Mouse (Mus musculus) C2C12 (cell line): ENCODE measurements around the gene Apex1. TPM values are rescaled to one million over a fixed set of nuclear protein-coding genes. Genes with fewer than 3 reads are reported as not detected.
A peak's percentile ranks its signal among the peaks of the same experiment; 100 is the strongest.
"Not testable (repeated sequence)": the region's sequence is repeated elsewhere in the genome, so short reads cannot be mapped to it uniquely, and the experiment has no call there.

Source experiments
- H3K27me3 ChIP-seq: one replicate; pipeline ENCODE4 v1.6.1; 2011; ENCODE audit not compliant: control insufficient read depth, insufficient read depth, insufficient read length
- H3K36me3 ChIP-seq: one replicate; pipeline ENCODE4 v1.6.1; 2011; ENCODE audit not compliant: control insufficient read depth, insufficient read depth
- H3K4me3 ChIP-seq: one replicate; pipeline ENCODE4 v1.5.1; 2011; ENCODE audit warnings: mild to moderate bottlenecking, control low read depth; ENCODE audit not compliant: poor library complexity, insufficient read depth, severe bottlenecking
- H3K79me2 ChIP-seq: one replicate; pipeline ENCODE4 v1.6.1; 2011; ENCODE audit not compliant: control insufficient read depth, insufficient read depth
- H3K79me3 ChIP-seq: one replicate; pipeline ENCODE4 v1.6.1; 2011; ENCODE audit warnings: low read depth, control low read depth
- H3ac ChIP-seq: one replicate; pipeline ENCODE3; 2011; ENCODE audit warnings: low read depth; ENCODE audit not compliant: control insufficient read depth, insufficient read length
- CEBPB ChIP-seq: IDR thresholded peaks from one replicate; pipeline ENCODE4 v1.6.1; 2011; ENCODE audit warnings: low read depth, mild to moderate bottlenecking, control low read depth, moderate library complexity
- CTCF ChIP-seq: IDR thresholded peaks from one replicate; pipeline ENCODE4 v1.5.1; 2011; ENCODE audit not compliant: control insufficient read depth, insufficient read depth, insufficient read length
- FOSL1 ChIP-seq: IDR thresholded peaks from one replicate; pipeline ENCODE4 v1.8.0; 2011; ENCODE audit warnings: mild to moderate bottlenecking, low read length; ENCODE audit not compliant: poor library complexity, insufficient read depth, severe bottlenecking
- MAX ChIP-seq: IDR thresholded peaks from one replicate; pipeline ENCODE4 v1.6.1; 2011; ENCODE audit warnings: mild to moderate bottlenecking, control low read depth
- MYOD1 ChIP-seq: IDR thresholded peaks from one replicate; pipeline ENCODE4 v1.6.1; 2011; ENCODE audit warnings: low read depth; ENCODE audit not compliant: control insufficient read depth, insufficient read length
- MYOG ChIP-seq: IDR thresholded peaks from one replicate; pipeline ENCODE4 v1.6.1; 2011; ENCODE audit not compliant: control insufficient read depth, insufficient read length; ENCODE audit errors: extremely low read depth
- USF1 ChIP-seq: IDR thresholded peaks from one replicate; pipeline ENCODE4 v1.6.1; 2011; ENCODE audit warnings: low read depth, mild to moderate bottlenecking, control low read depth, moderate library complexity
- polyA plus RNA-seq: library from polyadenylated mRNA; unstranded; fragments of >200 nt; fragmentation: generic; extraction: Trizol; gene quantifications from one replicate; pipeline ENCODE4 v1.2.1, GENCODE M21; 2012; ENCODE audit warnings: missing spikeins

Gene Apex1
- polyA plus RNA-seq, 1 experiment, result 289 TPM

GRCm38 (mm10) chr14:50955487-50955886 lies 30.7 kb downstream of the Apex1 start:
- Histone ChIP-seq H3K79me2 (no peaks in the 10 kb centered on the region), H3K4me3 (no peak overlapping the region), H3ac (no peak overlapping the region), H3K36me3 (no peaks in the 10 kb centered on the region), H3K79me3 (peaks cover 1% of the 10 kb centered on the region), H3K27me3 (no peaks in the 10 kb centered on the region)
- TF ChIP-seq MYOD1 (no peak), MYOG (no peak), FOSL1 (no peak), CEBPB (no peak), CTCF (no peak), USF1 (no peak), MAX (no peak)

GRCm38 (mm10) chr14:50955942-50956508 lies 31.3 kb downstream of the Apex1 start, which contains the start of gene Pnp2:
Pnp2 (plus strand) TSS chr14:50955992.
- H3K36me3 ChIP-seq, H3ac ChIP-seq, H3K79me2 ChIP-seq, H3K27me3 ChIP-seq, H3K79me3 ChIP-seq: not testable (repeated sequence)
- peak within 1 kb of the TSS; percentile 18 for H3K4me3 ChIP-seq

- H3K27me3 ChIP-seq, H3K79me3 ChIP-seq, H3K79me2 ChIP-seq, H3ac ChIP-seq, H3K36me3 ChIP-seq: not testable (repeated sequence)
- peak overlapping the region; percentile 18 for H3K4me3 ChIP-seq
Measured at GRCm38 (mm10) chr14:50956724-50957123, 32.0 kb downstream of the Apex1 start.

- not testable (repeated sequence) for H3K4me3 ChIP-seq, H3ac ChIP-seq, H3K79me2 ChIP-seq, H3K27me3 ChIP-seq, H3K36me3 ChIP-seq, H3K79me3 ChIP-seq
Measured at GRCm38 (mm10) chr14:50957146-50957545, 32.4 kb downstream of the Apex1 start.

GRCm38 (mm10) chr14:50958289-50958995 lies 33.7 kb downstream of the Apex1 start:
- H3ac ChIP-seq, H3K79me2 ChIP-seq, H3K36me3 ChIP-seq, H3K4me3 ChIP-seq, H3K27me3 ChIP-seq, H3K79me3 ChIP-seq: not testable (repeated sequence)

- Histone ChIP-seq H3K4me3 (no peak overlapping the region), H3K27me3 (no peaks in the 10 kb centered on the region), H3K79me2 (no peaks in the 10 kb centered on the region), H3K79me3 (no peaks in the 10 kb centered on the region), H3ac (no peak overlapping the region), H3K36me3 (no peaks in the 10 kb centered on the region)
- TF ChIP-seq CEBPB (no peak), USF1 (no peak), FOSL1 (no peak), CTCF (no peak), MYOD1 (no peak), MYOG (no peak), MAX (no peak)
Measured at GRCm38 (mm10) chr14:50968216-50968980, 43.6 kb downstream of the Apex1 start.
